Mouse (Mus musculus) adrenal gland, adult 2 months (tissue): ENCODE measurements around the gene Cyb5rl. TPM values are rescaled to one million over a fixed set of nuclear protein-coding genes. Genes with fewer than 3 reads are reported as not detected.
"Not testable (repeated sequence)": the region's sequence is repeated elsewhere in the genome, so short reads cannot be mapped to it uniquely, and the experiment has no call there.

Source experiments
- DNase-seq: peaks from one replicate; pipeline ENCODE4 v3.0.0; 2021
- polyA plus RNA-seq: library from polyadenylated mRNA; depleted of rRNA; stranded (reverse); fragments of >200 nt; gene quantifications from 2 replicates; pipeline ENCODE4 v1.2.3, GENCODE M21; 2012; rRNA removed
- total RNA-seq, 2 experiments: library from RNA; stranded (reverse); gene quantifications; 2 replicates each; pipeline ENCODE4 v1.2.3; 2021

Gene Cyb5rl
- total and polyA plus RNA-seq, 3 experiments, result 14.1 to 27.3 (median 22.9) TPM

GRCm38 (mm10) chr4:107109181-107109580 lies 42.4 kb downstream of the Cyb5rl start:
- not testable (repeated sequence) for DNase-seq

DNA sequence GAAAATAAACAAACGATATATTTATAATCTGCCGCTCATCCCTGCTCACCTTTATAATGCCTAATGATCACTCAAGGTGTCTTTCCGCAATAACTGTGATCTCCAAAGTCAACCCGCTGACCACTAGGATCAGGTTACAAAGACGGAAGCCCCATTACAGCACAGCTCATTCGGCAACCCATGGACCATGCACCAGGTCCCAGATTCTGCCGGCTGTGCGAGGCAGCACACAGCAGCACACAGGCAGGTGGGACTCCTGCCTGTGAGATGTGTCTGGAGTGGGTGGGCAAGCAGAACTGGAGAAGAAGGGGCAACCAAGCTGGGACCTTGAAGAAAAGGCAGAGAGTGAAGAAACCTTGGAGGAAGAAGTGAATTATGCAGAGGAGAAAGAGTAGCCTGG lies 47.5 kb downstream of the Cyb5rl start:
- no peak for DNase-seq

- DNase-seq, result peak; percentile 80
Observed at GRCm38 (mm10) chr4:107117741-107118385, 51.1 kb downstream of the Cyb5rl start.

- DNase-seq, result no peak
Observed at GRCm38 (mm10) chr4:107119056-107119455, 52.3 kb downstream of the Cyb5rl start.

GRCm38 (mm10) chr4:107120676-107121075 lies 53.9 kb downstream of the Cyb5rl start:
- no peak for DNase-seq

DNA sequence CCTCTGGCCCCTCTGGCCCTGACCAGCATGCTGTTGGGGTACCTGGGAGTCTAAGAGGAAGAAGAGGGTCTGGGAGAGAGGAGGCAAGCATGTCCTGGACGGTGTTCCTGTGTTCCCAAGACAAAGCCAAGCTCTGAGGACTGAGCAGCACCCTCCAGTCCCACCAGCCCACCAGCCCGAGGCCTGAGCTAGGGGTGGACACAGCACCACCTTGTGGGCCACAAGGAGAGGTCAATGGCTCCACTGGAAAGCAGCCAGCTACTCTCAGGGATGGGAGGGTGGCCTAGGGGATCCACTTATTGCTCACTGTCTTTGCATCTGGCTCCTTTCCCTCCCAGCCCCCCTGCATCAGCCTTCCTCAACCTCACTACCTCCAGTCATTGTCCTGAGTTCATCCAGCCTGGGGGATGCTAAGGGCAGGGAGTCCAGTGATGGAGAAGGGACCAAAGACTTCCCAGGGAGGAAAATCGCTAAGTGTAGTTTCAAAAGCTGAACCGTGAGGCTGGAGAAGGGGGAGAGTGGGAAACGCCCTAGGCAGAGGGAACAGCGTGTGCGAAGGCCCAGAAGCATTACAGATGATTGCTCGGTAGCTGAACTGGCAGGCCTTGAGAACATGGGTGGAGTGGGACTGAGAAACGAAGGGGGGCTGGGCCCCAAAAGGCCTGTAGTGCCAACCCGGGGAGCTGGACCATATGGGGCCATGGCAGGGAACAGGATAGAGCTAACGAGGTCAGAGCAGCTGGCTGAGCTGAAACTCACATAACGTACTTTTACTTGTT lies 54.6 kb downstream of the Cyb5rl start:
- peak; percentile 27 for DNase-seq

- no peak for DNase-seq
Observed at GRCm38 (mm10) chr4:107124376-107124775, 57.6 kb downstream of the Cyb5rl start.

- no peak for DNase-seq
Observed at GRCm38 (mm10) chr4:107125101-107125500, 58.3 kb downstream of the Cyb5rl start.

- DNase-seq, result no peak
Observed at GRCm38 (mm10) chr4:107126389-107126788, 59.6 kb downstream of the Cyb5rl start.

DNA sequence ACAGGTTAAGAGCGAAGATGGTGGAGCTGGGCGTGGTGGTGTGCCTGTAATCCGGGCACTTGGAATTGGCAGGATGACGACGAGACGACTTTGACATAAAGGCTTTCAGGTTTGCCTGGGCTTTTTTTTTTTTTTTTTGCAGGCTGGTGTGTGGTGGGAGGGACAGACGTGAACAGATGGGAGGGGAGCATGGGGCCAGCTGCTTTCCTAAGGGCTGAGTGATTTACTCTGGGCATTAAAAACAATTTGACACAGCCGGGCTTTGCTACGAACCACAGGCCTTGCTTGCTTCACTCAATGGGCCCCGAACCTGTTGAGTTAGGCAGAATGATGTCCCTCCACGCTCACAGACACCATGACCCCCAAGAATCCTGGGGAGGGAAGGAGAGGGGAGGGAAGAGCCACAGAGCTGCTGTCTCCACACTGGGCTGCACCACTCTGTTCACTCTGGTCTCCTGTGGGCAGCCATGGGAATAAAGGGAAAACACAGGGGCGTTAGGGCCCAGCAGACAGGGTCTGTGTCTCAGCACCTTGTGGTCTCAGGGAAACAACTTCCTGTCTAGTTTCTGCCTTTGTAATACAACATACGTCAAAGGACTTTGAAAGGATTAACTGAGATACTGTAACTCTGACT lies 60.2 kb downstream of the Cyb5rl start:
- DNase-seq, result no peak

DNA sequence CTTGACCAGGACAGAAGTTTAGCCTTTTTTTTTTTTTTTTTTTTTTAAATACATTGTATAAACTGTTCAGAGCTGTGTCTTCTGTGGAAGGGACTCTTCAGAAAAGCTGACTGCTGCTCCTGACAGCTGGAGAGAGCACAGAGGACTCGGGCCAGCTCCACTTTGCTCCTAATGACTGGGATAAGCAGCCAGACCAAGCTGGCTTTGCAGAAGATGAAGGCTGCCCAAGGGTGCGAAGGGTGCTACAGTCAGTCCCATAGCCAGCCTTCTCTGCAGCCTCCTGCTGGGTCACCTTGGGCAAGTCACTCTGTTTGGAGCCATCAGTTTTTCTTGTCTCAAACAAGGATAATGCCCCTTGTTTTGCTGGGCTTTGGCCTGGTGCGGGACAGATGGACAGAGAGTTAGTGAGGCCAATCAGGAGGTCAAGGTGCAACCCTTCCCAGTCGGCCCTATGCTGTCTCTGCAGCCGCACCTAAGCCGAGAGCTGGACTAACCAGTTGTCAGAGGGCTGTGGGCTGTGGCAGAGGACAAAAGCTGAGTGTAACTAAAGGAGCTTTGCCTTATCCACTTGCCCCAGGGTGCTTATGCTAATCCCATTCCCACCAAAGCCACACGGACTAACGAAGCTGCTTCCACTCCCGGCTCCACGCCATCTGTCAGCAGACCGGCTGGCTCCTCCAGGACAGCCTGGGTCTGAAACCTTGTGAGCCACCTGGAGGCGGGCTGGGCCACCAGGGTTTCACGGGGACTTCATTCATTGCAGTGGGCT lies 61.3 kb downstream of the Cyb5rl start:
- no peak for DNase-seq

- peak; percentile 43 for DNase-seq
Observed at GRCm38 (mm10) chr4:107129373-107129772, 62.6 kb downstream of the Cyb5rl start.

DNA sequence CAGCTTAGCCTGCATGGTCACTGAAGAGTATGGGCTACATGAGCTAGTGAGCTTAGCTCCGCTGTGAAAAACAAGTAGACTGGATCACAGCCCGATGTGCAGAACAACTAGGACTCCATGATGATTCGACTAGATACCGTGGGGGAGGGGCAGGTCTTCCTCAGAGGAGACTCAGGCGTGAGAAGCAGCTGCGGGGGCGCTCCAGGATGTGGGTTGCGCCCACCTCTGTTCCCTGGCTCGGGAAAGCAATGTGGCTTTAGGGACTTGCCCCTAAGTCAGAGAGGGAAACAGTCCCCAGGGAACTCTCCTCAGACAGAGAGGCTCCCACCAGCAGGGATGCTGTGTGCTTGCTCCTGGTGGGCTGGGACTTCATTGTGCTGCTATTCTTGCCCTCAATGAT lies 63.7 kb downstream of the Cyb5rl start:
- DNase-seq, result no peak

- DNase-seq, result no peak
Observed at GRCm38 (mm10) chr4:107134891-107135290, 68.1 kb downstream of the Cyb5rl start.

DNA sequence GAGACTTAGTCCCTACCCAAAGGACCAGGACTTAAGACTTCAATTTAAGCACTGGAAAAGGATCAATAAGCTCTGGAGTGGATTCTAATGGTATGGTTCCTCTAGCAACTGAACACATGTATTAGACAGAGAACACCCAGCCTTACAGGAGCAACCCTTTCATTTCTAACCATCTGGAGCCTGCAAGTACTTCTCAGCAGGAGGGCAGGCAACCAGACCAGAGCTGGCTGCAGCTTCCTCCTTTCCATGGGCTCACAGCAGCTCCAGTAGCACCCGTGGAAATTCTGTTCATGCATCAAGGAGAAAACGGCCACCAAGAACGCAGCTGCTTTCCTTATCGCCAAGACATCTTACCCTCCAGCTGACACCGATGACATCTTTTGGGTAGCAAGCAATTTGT lies 68.9 kb downstream of the Cyb5rl start:
- no peak for DNase-seq

- no peak for DNase-seq
Observed at GRCm38 (mm10) chr4:107136531-107136930, 69.7 kb downstream of the Cyb5rl start.

Other genes starting within 250 kb of the Cyb5rl start
- gene Ssbp3, start 156.3 kb upstream of the Cyb5rl start, total RNA-seq, result 10 to 100 TPM; 73.9 to 88.5 TPM
- gene Ssbp3, start 156.3 kb upstream of the Cyb5rl start, polyA plus RNA-seq, result 54.3 and 85.0 TPM in 2 replicates
- 100 to 1,000 TPM in 1 of 2 experiments, 10 to 100 TPM in 1; 97.2 to 102 TPM for gene Mrpl37, start 120 bp upstream of the Cyb5rl start, total RNA-seq
- 76.4 and 77.1 TPM in 2 replicates for gene Mrpl37, start 120 bp upstream of the Cyb5rl start, polyA plus RNA-seq
- gene Cdcp2, start 29.9 kb downstream of the Cyb5rl start, total RNA-seq, result not detected
- gene Cdcp2, start 29.9 kb downstream of the Cyb5rl start, polyA plus RNA-seq, result 0.06 and 0.08 TPM in 2 replicates
- gene Tmem59, start 111.4 kb downstream of the Cyb5rl start, total RNA-seq, result 100 to 1,000 TPM; 274 to 379 TPM
- 746 and 999 TPM in 2 replicates for gene Tmem59, start 111.4 kb downstream of the Cyb5rl start, polyA plus RNA-seq
- gene Tceanc2, start 112.1 kb downstream of the Cyb5rl start, total RNA-seq, result 10 to 100 TPM; 22.7 to 26.7 TPM
- 5.3 and 5.4 TPM in 2 replicates for gene Tceanc2, start 112.1 kb downstream of the Cyb5rl start, polyA plus RNA-seq
- not detected for gene Ldlrad1, start 142.2 kb downstream of the Cyb5rl start, total RNA-seq
- 0.15 and 0.45 TPM in 2 replicates for gene Ldlrad1, start 142.2 kb downstream of the Cyb5rl start, polyA plus RNA-seq
- 10 to 100 TPM; 28.0 to 31.7 TPM for gene Lrrc42, start 186.5 kb downstream of the Cyb5rl start, total RNA-seq
- gene Lrrc42, start 186.5 kb downstream of the Cyb5rl start, polyA plus RNA-seq, result 7.7 and 9.0 TPM in 2 replicates
- gene Hspb11, start 186.6 kb downstream of the Cyb5rl start, total RNA-seq, result 10 to 100 TPM; 16.7 to 19.1 TPM
- 0.30 and 0.83 TPM in 2 replicates for gene Hspb11, start 186.6 kb downstream of the Cyb5rl start, polyA plus RNA-seq
- under 1 TPM in 1 of 2 experiments, not detected in 1; 0.61 TPM for gene Dio1, start 240.2 kb downstream of the Cyb5rl start, total RNA-seq
- 0.45 TPM in 1 of 2 replicates, not detected in the other for gene Dio1, start 240.2 kb downstream of the Cyb5rl start, polyA plus RNA-seq
- gene Yipf1, start 247.4 kb downstream of the Cyb5rl start, total RNA-seq, result 10 to 100 TPM; 48.3 to 64.3 TPM
- 19.7 and 30.3 TPM in 2 replicates for gene Yipf1, start 247.4 kb downstream of the Cyb5rl start, polyA plus RNA-seq